Mouse (Mus musculus) hindbrain, embryonic 16.5 days (tissue): ENCODE results near the gene Gm13078. TPM values are rescaled to one million over a fixed set of nuclear protein-coding genes. Genes with fewer than 3 reads are reported as not detected.

ENCODE experiments used
- ATAC-seq: fragments of 200-750 bp; cut with Nextera tagmentation; 2 replicates; pipeline ENCODE4 v1.8.0; 2017; ENCODE audit warnings: moderate TSS enrichment, moderate library complexity
- H3K27ac ChIP-seq: fragments of 300-500 bp; sonication (generic); 2 replicates; pipeline ENCODE4 v1.5.1; 2014; ENCODE audit warnings: low read depth, mild to moderate bottlenecking, control low read depth, low read length, moderate library complexity
- H3K27me3 ChIP-seq: fragments of 300-500 bp; sonication (generic); replicated peaks from 2 replicates; pipeline ENCODE4 v1.6.1; 2014; ENCODE audit warnings: low read length; ENCODE audit not compliant: control insufficient read depth, insufficient read depth
- H3K36me3 ChIP-seq: fragments of 300-500 bp; sonication (generic); 2 replicates; pipeline ENCODE4 v1.6.1; 2014; ENCODE audit warnings: mild to moderate bottlenecking, low read length, moderate library complexity, mixed read lengths; ENCODE audit not compliant: control insufficient read depth, insufficient read depth
- H3K4me1 ChIP-seq: fragments of 300-500 bp; sonication (generic); 2 replicates; pipeline ENCODE4 v1.6.1; 2014; ENCODE audit warnings: low read depth, low read length; ENCODE audit not compliant: control insufficient read depth, insufficient read depth
- H3K4me2 ChIP-seq: fragments of 300-500 bp; sonication (generic); 2 replicates; pipeline ENCODE4 v1.6.1; 2014; ENCODE audit warnings: mild to moderate bottlenecking, low read length, control low read depth, moderate library complexity
- H3K4me3 ChIP-seq: fragments of 300-500 bp; sonication (generic); 2 replicates; pipeline ENCODE4 v1.5.1; 2014; ENCODE audit warnings: mild to moderate bottlenecking, low read length, control low read depth, moderate library complexity
- H3K9ac ChIP-seq: fragments of 300-500 bp; sonication (generic); 2 replicates; pipeline ENCODE4 v1.6.1; 2014; ENCODE audit warnings: low read depth, mild to moderate bottlenecking, control low read depth, low read length, moderate library complexity
- H3K9me3 ChIP-seq: fragments of 300-500 bp; sonication (generic); 2 replicates; pipeline ENCODE4 v1.6.1; 2014; ENCODE audit warnings: mild to moderate bottlenecking, low read length, moderate library complexity; ENCODE audit not compliant: control insufficient read depth
- whole genome bisulfite sequencing: fragments of 180-500 bp; shearing (Covaris S2); extraction: QIAGEN DNeasy Blood & Tissue Kit; methylation state at CpG from one replicate; pipeline ENCODE4 v1.1.7; 2014; 5-methylcytosine and 5-hydroxymethylcytosine counted together
- polyA plus RNA-seq: library from polyadenylated mRNA; unstranded; fragments of >200 nt; fragmentation: Nextera tagmentation; extraction: Ambion mirVana; gene quantifications from 2 replicates; pipeline ENCODE4 v1.2.1, GENCODE M21; 2015

The Gm13078 gene
- not detected in 2 replicates for polyA plus RNA-seq

DNA sequence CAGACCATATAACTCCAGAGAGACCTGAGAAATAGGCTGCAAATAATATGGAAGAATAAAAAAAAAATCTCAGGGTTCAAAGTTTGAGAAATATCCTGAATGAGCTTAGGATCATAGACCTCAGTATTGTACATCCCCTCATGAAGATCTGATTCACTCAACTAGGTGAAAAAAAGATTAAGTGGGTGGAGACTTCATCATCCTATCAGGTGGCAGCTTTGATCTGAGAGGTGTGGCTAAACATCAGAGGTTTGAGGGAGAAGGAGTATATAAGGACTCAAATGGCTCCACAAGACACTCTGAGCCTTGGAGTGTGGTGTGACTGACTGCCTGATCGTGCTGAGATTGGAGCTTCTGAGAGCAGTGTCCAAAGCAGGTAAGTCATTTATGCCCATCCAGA, at the start of gene Gm13078:
Gene Gm13078, plus strand, starts transcription at position 301 of the 400 bp plus-strand sequence.
- peaks cover 20% of the 10 kb centered on the region for H3K9me3 ChIP-seq
- no peak within 1 kb of the TSS for H3K9ac ChIP-seq
- WGBS, result 100% methylated on average over 1 of the region's 1 CpGs
- H3K27ac ChIP-seq, result no peak within 1 kb of the TSS
- no peak within 1 kb of the TSS for H3K4me3 ChIP-seq
- no peaks in the 10 kb centered on the region for H3K4me1 ChIP-seq
- no peaks in the 10 kb centered on the region for H3K36me3 ChIP-seq
- no peak for ATAC-seq
- H3K4me2 ChIP-seq, result no peak within 1 kb of the TSS
- no peaks in the 10 kb centered on the region for H3K27me3 ChIP-seq

DNA sequence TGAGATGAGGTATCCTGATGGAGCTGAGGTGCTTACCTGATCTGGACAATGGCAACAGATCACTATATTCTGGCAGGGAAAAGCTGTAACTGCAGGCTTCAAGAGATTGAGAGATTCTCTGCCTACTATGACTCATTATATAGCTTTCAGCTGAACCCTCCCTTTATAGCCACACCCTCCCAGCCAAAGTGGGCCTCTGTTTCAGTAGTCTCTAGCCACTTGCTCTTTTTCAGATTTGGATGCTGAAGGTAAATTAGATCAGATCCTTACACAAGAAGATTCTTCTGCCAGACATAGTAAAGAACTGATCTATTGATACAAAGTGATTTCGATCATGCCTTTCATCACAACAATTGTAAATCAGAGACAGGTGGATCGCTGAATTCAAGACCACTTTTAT, 16.6 kb upstream of the Gm13078 start, which contains the start of gene Gm13089:
Gene Gm13089, minus strand, starts transcription at position 101 of the 400 bp plus-strand sequence.
- Histone ChIP-seq H3K4me3 (no peak within 1 kb of the TSS), H3K4me2 (no peak within 1 kb of the TSS), H3K27me3 (no peaks in the 10 kb centered on the region), H3K4me1 (no peaks in the 10 kb centered on the region), H3K9me3 (peaks cover 20% of the 10 kb centered on the region), H3K9ac (no peak within 1 kb of the TSS), H3K36me3 (no peaks in the 10 kb centered on the region), H3K27ac (no peak within 1 kb of the TSS)
- ATAC-seq, result no peak
- WGBS, result 81% methylated on average over 2 of the region's 2 CpGs

Other genes with a start within 250 kb of the Gm13078 start
- not detected in 2 replicates for gene Gm13043, start 208.1 kb upstream of the Gm13078 start, polyA plus RNA-seq
- gene Gm13040, start 183.5 kb upstream of the Gm13078 start, polyA plus RNA-seq, result not detected in 2 replicates
- gene BC080695, start 167.8 kb upstream of the Gm13078 start, polyA plus RNA-seq, result not detected in 2 replicates
- gene Gm13057, start 167.7 kb upstream of the Gm13078 start, polyA plus RNA-seq, result not detected in 2 replicates
- gene Gm13083, start 104.5 kb upstream of the Gm13078 start, polyA plus RNA-seq, result not detected in 2 replicates
- not detected in 2 replicates for gene Gm13088, start 62.2 kb upstream of the Gm13078 start, polyA plus RNA-seq
- gene Gm13089, start 16.7 kb upstream of the Gm13078 start, polyA plus RNA-seq, result not detected in 2 replicates
- gene Gm13023, start 69.9 kb downstream of the Gm13078 start, polyA plus RNA-seq, result not detected in 2 replicates
- not detected in 2 replicates for gene Gm13084, start 96.6 kb downstream of the Gm13078 start, polyA plus RNA-seq
- gene Gm13103, start 127.0 kb downstream of the Gm13078 start, polyA plus RNA-seq, result not detected in 2 replicates
- not detected in 2 replicates for gene Pramef6, start 180.9 kb downstream of the Gm13078 start, polyA plus RNA-seq
- gene Pramef25, start 231.6 kb downstream of the Gm13078 start, polyA plus RNA-seq, result not detected in 2 replicates
- not detected in 2 replicates for gene Gm13101, start 247.5 kb downstream of the Gm13078 start, polyA plus RNA-seq